Mouse (Mus musculus) cortical plate, adult 2 months (tissue): Measurements from ENCODE around the gene Rcn1. TPM values are rescaled to one million over a fixed set of nuclear protein-coding genes. Genes with fewer than 3 reads are reported as not detected.
A peak's percentile ranks its signal among the peaks of the same experiment; 100 is the strongest.

Experiments used
- H3K27ac ChIP-seq: fragments of 200-500 bp; 2 replicates; pipeline ENCODE4 v1.5.1; 2012; ENCODE audit warnings: low read length, control low read depth, inconsistent platforms; ENCODE audit not compliant: insufficient read depth
- H3K4me1 ChIP-seq: fragments of 200-500 bp; 2 replicates; pipeline ENCODE4 v1.6.1; 2011; ENCODE audit warnings: low read length; ENCODE audit not compliant: control insufficient read depth, insufficient read depth
- H3K4me3 ChIP-seq: fragments of 200-500 bp; 2 replicates; pipeline ENCODE4 v1.5.1; 2011; ENCODE audit warnings: mild to moderate bottlenecking, low read length, control low read depth; ENCODE audit not compliant: insufficient read depth
- CTCF ChIP-seq: fragments of 200-500 bp; IDR thresholded peaks from 2 replicates; pipeline ENCODE4 v1.5.1; 2011; ENCODE audit warnings: mild to moderate bottlenecking, control low read depth, low read length; ENCODE audit not compliant: insufficient read depth; ENCODE audit errors: extremely low read depth
- POLR2A ChIP-seq: fragments of 200-500 bp; IDR thresholded peaks from 2 replicates; pipeline ENCODE4 v1.6.1; 2011; ENCODE audit warnings: mild to moderate bottlenecking, low read length, control low read depth; ENCODE audit not compliant: insufficient read depth; ENCODE audit errors: extremely low read depth
- polyA plus RNA-seq: library from polyadenylated mRNA; depleted of rRNA; stranded (reverse); fragments of >200 nt; gene quantifications from 2 replicates; pipeline ENCODE4 v1.2.3, GENCODE M21; 2012

The Rcn1 gene
- polyA plus RNA-seq, 1 experiment, result 15.8 TPM

DNA sequence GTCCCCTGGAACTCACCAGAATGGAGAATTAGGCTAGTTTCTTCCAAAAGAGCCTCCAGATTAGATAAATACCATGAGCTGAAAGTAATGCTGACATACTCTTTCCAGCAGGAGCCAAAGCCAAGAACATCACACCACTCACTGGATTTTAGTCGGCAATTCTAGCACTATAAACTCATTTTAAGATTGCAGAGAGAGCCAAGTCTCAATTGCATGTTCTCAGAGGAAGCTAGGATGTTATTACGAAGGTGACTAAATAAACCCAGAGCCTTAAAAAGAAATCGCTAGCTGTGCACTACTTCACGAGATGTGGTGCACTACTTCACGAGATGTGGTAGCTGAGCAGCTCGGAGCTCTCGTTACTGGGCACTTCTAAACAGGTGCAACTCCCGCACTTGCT is 16.1 kb downstream of the Rcn1 start:
- H3K4me1 ChIP-seq, result no peaks in the 10 kb centered on the region
- no peak overlapping the region for H3K4me3 ChIP-seq
- no peak overlapping the region for H3K27ac ChIP-seq
- TF ChIP-seq POLR2A, result no peak
- TF ChIP-seq CTCF, result no peak

DNA sequence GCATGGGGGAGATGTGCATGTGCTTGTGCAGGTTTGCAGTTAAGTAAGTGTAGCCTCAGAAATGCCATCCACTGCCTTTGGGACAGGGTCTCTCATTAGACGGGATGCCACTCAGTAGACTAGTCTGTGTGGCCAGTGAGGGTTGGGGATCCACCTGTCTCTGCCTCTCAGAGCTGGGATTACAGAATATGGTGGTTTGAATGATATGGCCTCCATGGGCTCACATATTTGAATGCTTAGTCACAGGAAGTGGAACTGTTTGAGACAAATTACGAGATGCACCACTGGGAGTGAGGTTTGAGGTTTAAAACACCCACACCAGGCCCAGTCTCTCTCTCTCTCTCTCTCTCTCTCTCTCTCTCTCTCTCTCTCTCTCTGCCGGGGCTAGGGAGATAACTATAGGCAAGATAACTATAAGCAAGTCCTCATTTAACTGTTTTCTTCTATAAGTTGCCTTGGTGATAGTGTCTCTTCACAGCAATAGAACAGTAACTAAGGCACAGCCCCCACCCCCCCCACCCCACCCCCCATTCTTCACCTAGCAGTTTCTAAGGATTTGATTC is 18.3 kb downstream of the Rcn1 start:
- no peak for TF ChIP-seq POLR2A
- TF ChIP-seq CTCF, result no peak
- no peaks in the 10 kb centered on the region for H3K4me1 ChIP-seq
- no peak overlapping the region for H3K4me3 ChIP-seq
- H3K27ac ChIP-seq, result no peak overlapping the region

DNA sequence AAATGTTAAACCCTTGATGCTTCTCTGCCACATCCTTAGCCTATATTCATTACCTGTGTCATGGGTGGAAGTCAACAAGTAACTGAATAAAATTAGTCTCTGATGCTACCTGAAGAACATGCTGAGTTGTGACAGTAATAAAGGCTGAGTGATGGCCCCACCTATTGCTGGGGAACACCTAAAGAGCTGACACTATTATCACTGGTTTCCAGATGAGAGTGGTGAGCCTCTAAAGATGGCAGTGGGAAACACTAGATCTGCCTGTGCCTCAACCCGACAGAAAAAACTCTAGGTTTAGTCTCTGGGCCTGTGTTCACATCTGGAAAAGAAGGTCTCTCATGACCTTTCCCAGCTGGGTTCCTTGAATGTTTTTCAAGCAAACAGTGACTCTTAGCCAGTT is 19.4 kb downstream of the Rcn1 start:
- H3K27ac ChIP-seq, result no peak overlapping the region
- TF ChIP-seq CTCF (no peak), POLR2A (no peak)
- no peaks in the 10 kb centered on the region for H3K4me1 ChIP-seq
- no peak overlapping the region for H3K4me3 ChIP-seq

DNA sequence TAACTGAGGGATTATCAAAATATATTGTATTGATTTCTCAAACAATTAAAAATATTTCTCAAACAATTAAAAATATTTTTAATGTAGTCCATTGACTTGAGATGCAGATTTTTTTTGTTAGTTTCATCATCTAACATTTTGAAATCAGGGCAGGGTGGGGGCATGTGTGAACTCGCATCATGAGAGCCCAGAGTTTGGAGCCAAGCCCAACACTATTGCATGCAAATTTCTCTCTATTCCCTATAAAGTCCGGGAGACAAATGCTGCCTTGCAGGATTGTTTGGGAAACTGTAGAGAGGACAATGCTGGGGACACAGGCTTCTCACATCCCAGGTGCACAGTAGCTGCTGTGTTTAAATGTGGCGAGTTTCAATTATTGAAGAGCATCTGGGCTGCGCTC is 23.4 kb downstream of the Rcn1 start:
- Histone ChIP-seq H3K27ac (no peak overlapping the region), H3K4me1 (no peaks in the 10 kb centered on the region; the same call in 1 of the 2 replicates), H3K4me3 (no peak overlapping the region)
- TF ChIP-seq CTCF, result no peak
- TF ChIP-seq POLR2A, result no peak

DNA sequence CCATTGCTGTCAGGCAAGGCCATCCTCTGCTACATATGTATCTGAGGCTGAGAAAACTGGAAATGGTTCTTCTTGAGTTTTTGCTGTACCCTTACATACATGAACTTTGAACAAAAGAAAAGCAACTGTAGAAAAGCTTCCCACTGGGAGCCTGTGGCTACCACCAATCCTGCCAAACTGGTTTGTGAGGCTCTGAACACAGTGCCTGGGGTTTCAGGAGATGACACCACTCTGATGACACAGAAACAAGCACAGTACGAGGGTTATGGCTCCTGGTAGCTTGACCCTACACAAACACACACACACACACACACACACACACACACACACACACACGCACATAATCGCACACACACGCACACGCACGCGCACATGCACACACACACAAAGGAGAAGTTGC is 23.9 kb downstream of the Rcn1 start:
- TF ChIP-seq POLR2A, result no peak
- TF ChIP-seq CTCF, result no peak
- Histone ChIP-seq H3K27ac (no peak overlapping the region), H3K4me3 (no peak overlapping the region), H3K4me1 (no peaks in the 10 kb centered on the region; the same call in 1 of the 2 replicates)

DNA sequence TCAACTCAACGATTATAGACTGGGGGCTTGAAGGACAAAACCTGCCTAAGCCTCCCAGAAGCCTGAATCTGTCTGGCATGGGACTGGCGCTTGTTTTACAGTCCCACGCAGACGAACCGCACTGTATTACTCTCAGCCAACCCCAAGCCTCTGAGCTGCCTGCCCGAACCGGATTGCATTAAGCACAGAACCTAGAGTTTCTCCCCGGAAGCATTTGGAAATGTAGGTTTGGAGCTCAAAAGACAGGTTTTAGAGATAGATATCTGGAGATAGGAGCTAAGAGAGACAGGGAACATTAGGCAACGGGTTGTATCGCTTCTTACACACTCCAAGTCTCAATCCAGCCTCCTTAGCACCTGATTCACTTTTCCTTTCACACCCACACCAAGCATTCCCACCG is 25.5 kb downstream of the Rcn1 start:
- no peak overlapping the region for H3K4me3 ChIP-seq
- peaks cover 2% of the 10 kb centered on the region; the same call in 1 of the 2 replicates for H3K4me1 ChIP-seq
- TF ChIP-seq CTCF, result no peak
- TF ChIP-seq POLR2A, result no peak
- no peak overlapping the region for H3K27ac ChIP-seq

DNA sequence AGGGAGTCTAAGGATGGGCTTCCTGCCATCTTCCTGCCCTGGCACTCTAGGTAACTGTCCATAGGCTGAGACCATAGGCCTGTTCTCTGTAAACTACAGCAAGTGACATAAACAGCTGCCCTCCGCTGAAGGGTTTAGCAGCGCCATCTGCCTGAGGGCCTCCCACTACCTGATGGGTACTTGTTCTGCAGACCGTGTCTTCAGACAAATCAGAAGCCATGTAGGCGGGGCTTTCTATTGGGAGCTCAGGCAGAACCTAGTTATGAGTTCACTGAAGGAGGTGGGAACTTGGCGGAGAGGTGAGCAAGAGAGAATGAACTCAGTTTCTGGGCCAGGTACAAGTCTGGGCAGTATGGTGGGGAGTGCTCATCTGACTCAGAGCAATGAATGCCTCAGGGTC is 26.4 kb downstream of the Rcn1 start:
- TF ChIP-seq POLR2A (no peak), CTCF (no peak)
- H3K4me1 ChIP-seq, result peaks cover 2% of the 10 kb centered on the region; the same call in 1 of the 2 replicates
- no peak overlapping the region for H3K27ac ChIP-seq
- no peak overlapping the region for H3K4me3 ChIP-seq

DNA sequence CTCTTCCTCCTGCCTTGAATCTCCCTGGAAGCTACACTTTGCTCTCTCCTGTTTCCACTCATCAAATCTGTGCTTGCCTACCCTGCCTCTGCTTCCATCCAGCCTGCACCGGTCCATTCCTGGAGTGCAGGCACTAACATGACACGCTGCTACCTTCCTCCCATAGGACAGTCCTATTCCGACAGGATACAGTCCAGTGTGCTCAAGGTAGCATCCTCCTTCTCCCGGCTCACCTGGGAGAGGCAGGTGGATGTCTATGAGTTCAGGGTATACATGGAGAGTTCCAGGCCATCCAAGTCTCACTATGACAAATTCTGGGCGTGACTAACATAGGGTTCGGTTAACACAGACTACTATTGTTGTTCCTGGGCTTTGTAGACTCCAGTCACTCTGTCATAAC is 27.0 kb downstream of the Rcn1 start:
- Histone ChIP-seq H3K27ac (no peak overlapping the region), H3K4me3 (no peak overlapping the region), H3K4me1 (peaks cover 2% of the 10 kb centered on the region; the same call in 1 of the 2 replicates)
- no peak for TF ChIP-seq POLR2A
- TF ChIP-seq CTCF, result no peak

DNA sequence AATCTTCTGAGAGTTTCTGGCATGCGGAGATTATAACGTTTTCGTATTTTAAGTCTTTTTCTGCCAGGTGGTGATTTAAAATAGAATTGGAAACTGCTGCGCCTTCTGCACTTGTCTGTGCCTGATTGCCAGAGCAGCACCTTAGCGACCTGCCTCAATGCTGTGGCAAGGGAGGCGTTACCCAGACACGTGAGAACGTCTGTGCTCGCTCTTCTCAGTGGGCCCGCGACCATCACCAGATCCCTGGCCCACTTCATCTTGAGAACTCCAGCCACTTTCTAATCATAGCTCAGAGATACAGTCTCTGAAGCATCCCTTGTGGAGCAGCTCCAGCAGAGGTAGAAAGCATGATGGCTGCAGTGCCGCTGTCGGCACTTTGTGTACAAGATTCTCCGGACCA is 28.4 kb downstream of the Rcn1 start:
- TF ChIP-seq POLR2A, result no peak
- Histone ChIP-seq H3K4me1 (peaks cover 2% of the 10 kb centered on the region; the same call in 1 of the 2 replicates), H3K27ac (no peak overlapping the region), H3K4me3 (peak overlapping the region; percentile 21; the same call in 1 of the 2 replicates)

DNA sequence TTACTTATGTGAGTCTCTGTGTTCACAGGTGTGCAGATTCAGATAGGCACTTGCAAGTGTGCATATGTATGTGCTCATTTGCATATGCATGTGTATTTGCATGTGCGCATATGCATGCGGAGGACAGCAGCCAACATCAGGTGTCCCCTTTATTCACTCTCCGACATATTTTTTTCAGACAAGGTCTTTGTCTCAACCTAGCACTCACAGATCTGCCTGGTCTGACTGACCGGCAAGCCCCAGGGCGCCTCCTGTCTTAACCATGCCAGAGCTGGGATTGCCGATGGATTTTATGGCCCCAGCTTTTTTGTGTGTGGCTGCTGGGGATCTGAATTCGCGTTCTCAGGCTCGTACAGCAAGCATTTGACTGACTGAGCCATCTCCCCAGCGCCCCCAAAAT is 28.9 kb downstream of the Rcn1 start:
- Histone ChIP-seq H3K4me1 (peaks cover 2% of the 10 kb centered on the region; the same call in 1 of the 2 replicates), H3K27ac (no peak overlapping the region), H3K4me3 (no peak overlapping the region)
- TF ChIP-seq CTCF, result no peak
- TF ChIP-seq POLR2A, result no peak
